Mouse (Mus musculus) liver, postnatal 0 days (tissue): ENCODE measurements around the gene Fat3.
A peak's percentile ranks its signal among the peaks of the same experiment; 100 is the strongest.

Experiments
- CTCF ChIP-seq: sonication (generic); IDR thresholded peaks from 2 replicates; pipeline ENCODE4 v1.5.1; 2016; ENCODE audit warnings: antibody characterized with exemption, low read depth
- EP300 ChIP-seq: IDR thresholded peaks from 2 replicates; pipeline ENCODE4 v1.6.1; 2016; ENCODE audit warnings: antibody characterized with exemption, low read depth, mild to moderate bottlenecking

GRCm38 (mm10) chr9:15937837-15938514 lies 563.1 kb downstream of the Fat3 start:
- peak; percentile 35 for TF ChIP-seq CTCF
- TF ChIP-seq EP300: no peak
